Mouse (Mus musculus) cerebellum, adult 18-20 months (tissue): ENCODE results near the gene 1700092M07Rik.
A peak's percentile ranks its signal among the peaks of the same experiment; 100 is the strongest.
"Not testable (repeated sequence)": the region's sequence is repeated elsewhere in the genome, so short reads cannot be mapped to it uniquely, and the experiment has no call there.

Experiments used
- DNase-seq, 2 experiments: peaks; one replicate each; pipeline ENCODE4 v3.0.0; 2021

1700092M07Rik gene

DNA sequence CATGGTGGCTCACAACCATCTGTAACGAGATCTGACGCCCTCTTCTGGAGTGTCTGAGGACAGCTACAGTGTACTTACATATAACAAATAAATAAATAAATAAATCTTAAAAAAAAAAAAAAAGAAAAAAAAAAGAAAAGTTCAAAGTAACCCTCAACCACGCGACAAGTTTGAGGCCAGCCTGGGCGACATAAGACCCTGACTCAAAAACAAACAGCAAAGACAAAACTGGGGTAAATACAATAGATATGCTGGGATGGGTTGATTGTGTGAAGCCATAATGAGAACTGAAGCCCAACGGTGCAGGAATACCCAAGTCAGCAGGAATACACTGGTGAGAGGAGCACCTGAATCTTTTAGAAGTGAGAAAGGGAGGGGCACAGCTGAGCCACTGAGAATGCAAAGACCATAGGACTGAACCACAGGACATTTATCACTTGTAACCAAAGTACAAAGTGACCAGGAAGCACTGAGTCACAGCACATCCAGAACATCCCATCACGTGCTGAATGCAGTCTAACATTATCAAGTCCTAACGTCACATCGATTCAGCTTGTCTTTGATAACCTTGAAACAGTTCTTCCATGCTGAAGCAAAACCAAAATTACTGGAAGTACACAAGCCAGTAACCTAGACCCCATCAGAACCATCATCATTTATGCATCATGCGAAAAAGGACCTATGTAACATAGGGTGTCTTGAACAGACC is 23.6 kb upstream of the 1700092M07Rik start:
- DNase-seq: no peak

DNA sequence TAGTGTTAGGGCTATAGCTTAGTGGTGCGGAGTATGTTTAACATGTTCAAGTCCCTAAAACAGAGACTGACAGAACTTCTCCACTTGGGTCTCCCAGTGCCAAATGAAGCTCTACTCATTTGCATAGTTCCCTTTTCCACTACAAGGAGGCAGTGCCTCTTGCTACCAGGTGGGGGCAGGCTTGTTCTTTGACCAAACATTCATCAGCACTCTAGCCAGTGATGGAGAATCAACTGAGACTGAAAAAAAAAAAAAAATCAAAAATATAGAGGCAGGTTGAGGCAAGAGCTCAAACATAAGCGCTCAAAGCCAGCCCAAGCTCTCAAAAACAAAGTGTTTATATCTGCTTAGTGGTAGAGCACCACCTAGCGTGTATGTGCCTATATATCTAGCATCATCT is 22.2 kb upstream of the 1700092M07Rik start:
- DNase-seq: peak; percentile 60 to 68

DNA sequence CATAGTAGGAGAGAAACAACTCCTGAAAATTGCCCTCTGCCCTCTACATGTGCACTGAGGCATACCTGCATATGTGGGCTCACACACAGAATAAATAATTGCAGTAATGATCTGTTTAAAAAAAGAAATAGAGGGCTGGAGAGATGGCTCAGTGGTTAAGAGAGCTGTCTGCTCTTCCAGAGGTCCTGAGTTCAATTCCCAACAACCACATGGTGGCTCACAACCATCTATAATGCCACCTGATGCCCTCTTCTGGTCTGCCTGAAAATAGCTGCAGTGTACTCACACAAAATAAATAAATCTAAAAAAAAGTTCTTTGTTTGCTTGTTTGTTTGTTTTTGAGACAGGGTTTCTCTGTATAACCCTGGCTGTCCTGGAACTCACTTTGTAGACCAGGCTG is 21.5 kb upstream of the 1700092M07Rik start:
- not testable (repeated sequence) for DNase-seq

DNA sequence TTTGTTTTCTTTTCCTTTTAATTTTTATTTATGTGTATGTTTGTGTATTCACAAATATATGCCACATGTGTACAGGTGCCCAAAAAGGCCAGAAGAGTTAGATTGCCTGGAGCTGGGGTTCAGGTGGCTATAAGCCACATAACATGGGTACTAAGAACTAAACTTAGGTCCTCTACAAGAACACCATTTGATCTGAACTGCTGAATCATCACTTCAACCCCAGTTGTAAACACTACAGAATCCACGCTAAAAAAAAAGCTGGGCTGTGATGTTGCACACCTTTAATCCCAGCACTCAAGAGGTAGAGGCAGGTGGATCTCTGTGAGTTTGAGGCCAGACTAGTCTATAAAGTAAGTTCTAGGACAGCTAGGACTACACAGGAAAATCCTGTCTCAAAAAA is 19.1 kb upstream of the 1700092M07Rik start:
- no peak for DNase-seq

DNA sequence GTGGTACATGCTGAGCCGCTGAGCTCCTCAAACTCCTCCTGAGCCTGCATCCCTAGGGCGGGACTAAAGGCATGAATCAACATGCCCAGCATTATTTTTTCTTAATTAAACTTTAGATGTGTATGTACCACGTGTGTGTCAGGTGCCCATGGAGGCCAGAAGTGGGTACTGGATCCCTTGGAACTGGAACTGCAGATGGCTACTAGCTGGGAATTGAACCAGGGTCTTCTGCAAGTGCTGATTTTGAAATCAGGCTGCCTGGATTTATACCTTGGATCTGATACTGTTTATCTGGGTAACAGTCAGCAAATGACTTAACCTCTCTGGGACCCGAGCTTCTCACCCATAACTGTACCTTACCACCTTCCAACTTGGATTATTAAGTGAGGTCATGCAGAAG is 18.5 kb upstream of the 1700092M07Rik start:
- no peak for DNase-seq

DNA sequence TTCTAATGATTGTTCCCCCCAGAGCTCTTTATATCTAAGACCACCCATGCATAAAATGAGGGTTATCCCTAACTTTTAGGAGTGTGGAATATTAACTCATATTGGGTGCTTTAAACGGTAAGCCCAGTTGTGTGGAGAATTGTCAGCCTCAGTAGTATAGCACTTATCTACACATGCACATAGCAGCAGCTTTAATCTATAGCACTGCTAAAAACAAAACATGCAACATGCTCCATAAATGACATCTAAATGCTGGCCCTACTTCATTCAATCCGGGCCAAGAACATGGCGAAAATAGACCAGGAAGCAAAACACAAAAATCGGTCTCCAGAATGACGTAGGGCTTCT is 18.0 kb upstream of the 1700092M07Rik start:
- no peak for DNase-seq

DNA sequence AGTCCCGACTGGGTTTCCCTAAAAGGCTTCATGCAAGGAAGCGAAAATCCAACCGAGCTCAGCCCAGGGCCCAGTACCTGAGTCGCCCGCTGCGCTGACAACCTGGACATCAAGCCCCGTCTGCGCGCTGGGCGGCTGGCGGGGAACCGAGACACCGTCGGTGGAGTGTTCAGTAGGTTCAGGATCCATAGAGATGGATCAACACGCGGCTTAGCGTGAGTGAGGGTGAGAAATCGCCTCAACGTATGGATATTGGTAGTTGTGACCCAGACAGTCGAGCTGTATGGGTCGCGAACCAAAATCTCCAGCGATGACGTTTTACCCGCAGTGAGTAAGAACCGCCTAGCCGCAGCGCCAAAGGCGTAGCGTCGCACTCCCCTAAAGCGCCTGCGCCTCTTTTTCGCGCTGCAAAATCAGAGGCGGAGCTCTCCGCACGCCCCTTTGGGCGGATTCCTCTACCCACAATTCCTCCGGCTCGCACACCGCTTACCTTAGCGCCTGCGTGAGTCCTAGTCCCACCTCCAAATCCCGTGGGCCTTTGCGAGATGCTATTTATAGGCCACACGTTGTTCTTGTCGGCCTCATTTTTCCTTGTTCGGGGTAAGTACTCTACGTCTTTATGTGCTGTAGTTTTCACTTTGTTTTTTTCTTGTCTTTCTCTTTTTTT is 17.5 kb upstream of the 1700092M07Rik start, which contains the start of gene Slc3a2:
TSS of gene Slc3a2 (minus strand) at position 463 of the 667 bp plus-strand sequence.
- peak; percentile 96 to 98 for DNase-seq

DNA sequence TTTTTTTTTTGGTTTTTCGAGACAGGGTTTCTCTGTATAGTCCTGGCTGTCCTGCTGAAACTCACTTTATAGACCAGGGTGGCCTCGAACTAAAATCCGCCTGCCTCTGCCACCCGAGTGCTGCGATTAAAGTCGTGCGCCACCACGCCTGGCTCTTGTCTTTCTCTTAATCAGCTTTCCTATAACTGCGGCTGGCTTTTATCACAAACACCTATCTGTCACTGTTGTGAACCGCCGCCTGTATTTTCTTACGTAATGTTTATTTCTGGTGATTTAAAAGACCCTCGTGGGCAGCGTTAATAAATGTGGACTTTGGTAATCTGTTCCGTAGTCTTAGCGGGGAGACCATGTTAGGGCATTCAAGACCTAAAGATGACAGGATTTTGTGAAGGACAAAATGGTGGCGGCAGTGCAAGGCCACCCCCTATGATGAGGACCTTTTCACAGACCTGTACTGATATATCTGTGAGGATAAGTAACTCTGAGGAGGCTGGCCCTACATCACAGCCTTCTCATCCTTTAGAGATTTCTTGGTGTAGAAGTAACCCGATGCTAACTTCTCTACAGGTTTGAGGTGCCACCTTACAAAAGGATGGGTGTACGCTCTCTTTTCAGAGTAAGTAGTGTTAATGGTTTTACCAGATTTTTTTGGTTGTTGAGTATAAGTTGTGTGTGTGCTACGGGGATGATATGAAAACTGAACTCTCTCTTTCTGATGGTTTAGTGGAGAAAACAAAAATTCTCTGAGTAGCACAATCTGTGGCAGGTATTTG is 16.8 kb upstream of the 1700092M07Rik start:
- no peak for DNase-seq

DNA sequence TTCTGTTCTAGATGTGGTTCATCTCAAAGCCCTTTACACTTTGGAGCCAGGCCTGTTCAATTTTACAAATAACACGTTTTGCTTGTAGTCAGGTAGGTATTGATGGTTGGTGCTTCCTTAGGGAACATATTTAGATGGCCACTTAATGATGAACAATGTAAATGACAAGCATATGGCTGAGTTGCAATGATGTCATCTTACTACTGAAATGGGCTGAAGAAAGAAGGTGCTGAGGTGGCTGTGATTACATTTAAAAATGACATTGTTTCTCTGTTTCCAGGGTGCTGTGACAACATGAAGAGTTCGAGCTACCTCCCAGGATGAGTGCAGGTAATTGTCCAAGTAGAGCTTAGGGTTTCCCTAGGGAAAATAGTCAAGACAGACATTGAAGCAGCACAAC is 16.1 kb upstream of the 1700092M07Rik start:
- DNase-seq: no peak

DNA sequence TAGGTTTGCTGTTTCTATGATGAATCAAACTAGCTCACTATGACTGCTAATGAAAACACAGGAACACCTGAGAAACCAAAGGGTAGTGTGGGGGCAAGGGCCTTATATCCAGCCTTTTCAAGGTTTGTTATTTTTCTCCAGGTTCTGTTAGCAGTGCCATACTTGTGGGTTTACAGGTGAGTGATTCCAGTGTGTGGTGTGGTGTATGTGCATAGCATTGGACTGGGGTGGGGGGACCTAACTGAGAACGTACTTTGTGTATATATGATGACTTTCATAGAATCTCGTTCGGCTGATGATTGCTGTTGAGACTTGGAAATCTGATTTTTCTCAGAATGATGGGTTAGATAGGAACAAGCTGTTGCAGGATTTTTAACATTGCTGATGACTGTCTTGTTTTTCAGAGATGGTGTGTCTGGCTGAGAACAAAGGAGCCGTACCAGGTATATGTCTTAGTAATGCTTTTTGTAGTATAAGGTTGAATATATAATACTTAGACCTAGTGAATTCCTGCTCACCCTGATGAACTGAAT is 15.4 kb upstream of the 1700092M07Rik start:
- no peak for DNase-seq

DNA sequence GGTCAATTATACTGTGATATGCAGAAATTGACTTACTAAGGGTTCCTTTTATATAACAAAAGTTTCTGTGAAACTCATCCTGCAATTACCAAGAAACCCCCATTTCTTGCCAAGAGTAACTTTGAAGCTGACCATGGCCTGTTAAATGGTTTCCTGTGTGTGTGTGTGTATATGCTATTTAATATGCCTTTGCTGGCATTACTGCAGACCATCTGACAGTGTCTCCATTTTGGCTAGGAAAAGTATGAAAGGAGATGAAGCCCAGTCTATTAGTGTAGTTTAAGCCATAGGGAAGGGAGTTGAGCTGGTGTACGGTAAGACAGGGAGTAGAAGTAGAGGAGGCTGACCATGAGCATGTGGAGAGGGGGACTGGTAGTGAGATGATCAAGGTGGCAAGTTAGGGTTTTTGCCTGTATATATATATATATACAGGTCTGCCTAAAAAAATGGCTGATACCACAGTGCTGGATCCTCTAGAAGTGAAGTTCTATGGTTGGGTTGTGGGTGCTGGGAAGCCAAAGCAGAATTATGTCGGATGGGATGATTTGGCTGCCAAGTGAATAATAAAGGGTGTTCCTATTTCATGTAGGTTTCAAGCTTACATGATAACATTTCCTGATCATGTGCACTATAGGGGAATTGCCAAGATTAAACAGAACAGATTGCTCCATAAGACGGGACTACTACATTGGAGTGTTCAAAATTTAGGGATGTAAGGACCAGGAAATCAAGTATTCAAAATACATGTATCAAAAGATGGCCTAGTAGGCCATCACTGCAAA is 13.7 kb upstream of the 1700092M07Rik start:
- no peak for DNase-seq

DNA sequence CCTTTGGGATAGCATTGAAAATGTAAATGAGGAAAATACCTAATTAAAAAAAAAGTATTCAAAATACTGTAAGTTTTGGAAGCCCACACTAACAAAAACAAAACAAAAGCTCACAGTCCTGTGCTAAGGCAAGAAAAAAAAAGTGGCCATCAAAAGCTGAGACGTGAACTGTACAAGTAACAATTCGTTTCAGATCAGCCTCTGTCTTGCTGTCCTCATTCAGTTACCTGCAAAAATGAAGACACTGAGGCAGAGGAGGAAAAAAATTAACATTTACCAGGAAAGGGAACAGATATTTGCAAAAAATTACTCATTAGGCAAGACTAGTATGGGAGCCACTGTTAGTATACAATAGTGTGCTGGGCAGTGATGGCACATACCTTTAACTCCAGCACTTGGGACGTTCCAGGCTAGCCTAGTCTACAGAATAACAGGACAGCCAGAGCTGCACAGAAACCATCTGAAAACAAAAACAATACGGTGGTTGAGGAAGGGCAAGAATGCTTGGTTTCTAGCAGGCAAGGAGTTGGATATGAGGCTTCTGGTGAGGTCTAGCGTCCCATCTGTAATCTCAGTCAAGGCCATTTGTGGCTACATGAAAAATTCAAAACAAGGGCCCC is 12.9 kb upstream of the 1700092M07Rik start:
- no peak for DNase-seq

DNA sequence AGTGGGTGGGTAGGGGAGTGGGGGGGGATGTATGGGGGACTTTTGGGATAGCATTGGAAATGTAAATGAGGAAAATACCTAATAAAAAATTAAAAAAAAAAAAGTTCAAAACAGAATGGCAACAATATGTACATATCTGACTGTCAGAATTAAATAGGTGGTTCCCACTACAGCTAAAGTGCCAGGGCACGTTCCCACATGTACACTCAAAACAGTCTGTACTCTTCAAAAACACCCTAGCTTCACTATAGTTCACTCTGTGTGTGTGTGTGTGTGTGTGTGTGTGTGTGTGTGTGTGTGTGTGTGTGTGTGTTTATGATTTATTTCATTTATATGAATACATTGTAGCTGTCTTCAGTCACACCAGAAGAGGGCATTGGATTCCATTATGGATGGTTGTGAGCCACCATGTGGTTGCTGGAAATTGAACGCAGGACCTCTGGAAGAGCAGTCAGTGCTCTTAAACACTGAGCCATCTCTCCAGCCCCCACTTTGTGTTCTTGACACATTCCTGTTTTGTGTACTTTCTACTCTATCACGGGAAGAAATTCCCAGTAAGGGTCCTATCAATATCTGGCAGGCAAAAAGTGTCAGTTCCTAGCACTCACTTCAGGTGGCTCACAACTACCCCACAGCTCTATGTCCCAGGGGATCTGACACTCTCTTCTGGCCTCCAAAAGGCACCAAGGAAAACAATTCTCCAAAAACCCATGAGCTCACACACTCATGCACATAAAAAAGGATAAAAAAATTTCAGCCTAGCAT is 12.0 kb upstream of the 1700092M07Rik start:
- not testable (repeated sequence) for DNase-seq

DNA sequence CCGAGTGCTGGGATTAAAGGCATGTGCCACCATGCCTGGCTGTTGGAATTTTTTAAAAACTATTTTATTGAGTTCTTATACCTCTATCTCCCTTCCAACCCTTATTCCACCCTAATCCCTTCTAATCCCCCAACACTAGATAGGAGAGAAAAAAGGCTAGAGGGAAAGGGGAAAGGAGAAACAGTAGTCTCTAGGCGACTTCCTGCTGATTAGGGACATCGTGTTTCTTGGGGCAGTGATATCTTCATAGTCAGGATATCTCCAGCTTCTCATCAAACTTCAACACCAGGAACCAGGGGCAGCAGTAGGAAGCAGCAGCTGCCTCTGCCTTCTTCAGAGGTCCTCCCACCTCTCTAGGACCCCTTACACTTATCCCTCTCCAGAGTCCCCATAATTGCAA is 6.2 kb upstream of the 1700092M07Rik start:
- DNase-seq: no peak

DNA sequence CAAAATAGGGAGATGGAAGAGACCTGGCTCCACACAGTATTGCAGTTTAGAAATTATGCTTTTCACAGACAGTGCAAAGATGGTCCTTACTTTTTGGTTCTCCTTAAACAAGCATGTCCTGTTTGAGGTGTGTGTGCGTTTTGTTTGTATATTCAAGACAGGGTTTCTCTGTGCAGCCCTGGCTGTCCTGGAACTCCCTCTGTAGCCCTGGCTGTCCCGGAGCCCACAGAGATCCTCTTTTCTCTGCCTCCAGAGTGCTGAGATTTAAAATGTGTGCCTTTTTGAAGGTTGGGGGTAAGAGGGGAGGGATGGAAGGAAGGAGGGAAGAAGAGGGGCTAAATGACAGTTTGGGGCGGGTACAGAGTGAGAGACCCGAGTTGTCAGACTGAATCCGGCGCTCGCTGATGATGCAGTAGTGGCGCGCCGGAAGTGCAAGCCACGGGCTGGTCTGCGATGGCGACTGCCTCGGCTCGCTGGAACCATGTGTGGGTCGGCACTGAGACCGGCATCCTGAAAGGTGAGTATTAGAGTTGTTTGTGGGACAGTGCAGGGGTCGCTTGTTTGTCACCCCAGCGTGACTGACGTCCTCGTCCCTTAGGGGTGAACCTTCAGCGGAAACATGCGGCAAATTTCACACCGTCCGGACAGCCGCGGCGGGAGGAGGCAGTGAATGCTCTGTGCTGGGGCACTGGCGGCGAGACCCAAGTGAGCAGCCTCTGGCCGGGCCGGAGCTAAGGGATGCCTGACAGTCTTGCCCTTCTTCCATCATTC is 4.9 kb upstream of the 1700092M07Rik start, which contains the start of gene Wdr74:
TSS of gene Wdr74 (plus strand) at position 439 of the 771 bp plus-strand sequence.
- DNase-seq: peak; percentile 92 to 96

DNA sequence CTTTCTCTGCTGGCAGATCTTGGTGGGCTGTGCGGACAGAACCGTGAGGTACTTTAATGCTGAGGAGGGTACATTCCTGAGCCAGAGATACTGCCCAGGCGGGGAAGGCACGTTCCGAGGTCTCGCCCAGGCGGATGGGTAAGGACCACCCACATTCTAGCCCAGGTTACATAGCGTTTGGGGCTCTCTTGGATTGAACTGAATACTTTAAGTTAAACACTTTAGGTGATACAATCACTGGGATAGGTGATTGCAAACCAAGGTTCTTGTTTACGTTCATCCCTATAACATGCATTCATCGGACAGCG is 4.4 kb upstream of the 1700092M07Rik start:
- no peak for DNase-seq

DNA sequence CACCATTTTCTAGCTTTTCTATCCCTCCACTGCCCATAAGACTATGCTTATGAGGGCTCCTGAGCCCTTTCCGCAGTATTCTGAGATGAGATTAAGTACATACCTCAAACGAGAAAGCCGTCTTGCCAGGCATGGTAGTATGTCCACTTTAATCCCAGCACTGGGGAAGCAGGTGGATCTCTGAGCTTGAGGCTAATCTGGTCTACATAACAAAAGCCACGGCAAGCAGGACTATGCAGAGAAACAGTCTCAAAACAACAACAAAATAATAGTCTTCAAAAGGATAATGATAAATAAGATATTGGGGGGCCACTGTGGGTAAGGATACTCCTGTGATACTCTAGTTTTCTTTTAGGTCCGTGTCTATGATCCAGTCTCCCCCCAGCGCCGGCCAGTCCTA is 1.6 kb upstream of the 1700092M07Rik start:
- DNase-seq: no peak

DNA sequence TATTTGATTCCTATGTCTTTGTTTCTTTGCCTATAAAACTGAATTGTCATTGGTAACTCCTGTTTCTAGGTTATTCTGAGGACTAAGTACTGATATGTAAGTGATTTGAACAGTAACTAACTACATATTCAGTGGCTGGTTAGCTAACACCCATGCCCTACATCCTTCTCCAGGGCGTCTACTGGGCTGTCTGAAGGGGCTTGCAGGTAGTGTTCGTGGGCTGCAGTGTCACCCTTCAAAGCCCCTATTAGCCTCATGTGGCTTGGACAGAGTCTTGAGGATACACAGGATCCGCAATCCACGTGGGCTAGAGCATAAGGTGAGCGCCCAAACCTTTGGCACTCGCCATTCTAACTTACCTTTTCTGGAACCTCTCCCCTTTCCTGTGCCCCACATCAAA is 872 bp upstream of the 1700092M07Rik start:
- no peak for DNase-seq

DNA sequence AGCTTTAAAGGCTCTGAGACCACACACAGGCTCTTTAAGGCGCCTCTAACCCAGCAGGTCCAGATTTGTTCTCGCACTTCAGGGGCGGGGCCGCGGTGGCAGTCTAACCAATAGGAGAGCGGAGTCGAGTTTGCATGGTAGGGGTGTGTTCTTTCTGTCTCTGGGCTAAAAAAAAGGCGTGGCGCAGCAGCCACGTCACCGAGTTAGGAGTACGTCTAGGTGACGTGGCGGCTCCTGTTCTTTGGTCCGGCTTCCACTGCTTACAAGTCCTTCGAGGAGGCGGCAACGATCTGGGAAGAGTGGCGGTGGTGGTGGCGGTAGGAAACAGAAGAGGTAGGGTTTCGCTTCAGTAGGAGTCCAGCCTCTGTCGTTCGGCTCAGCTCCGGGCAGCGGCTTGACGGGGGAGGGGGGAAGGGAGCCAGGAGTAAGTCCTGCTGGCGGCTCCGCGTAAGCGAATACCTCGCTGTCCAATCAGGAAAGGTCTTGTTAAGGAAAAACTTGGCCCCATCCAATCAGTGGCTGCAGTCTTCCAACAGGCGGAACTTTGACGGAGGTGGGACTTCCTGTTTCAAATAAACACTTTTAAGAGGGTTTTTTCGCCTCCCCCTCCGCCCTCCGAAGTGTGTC is 838 bp downstream of the 1700092M07Rik start, which contains the start of gene Stx5a:
TSS of gene Stx5a (plus strand) at position 171 of the 627 bp plus-strand sequence.
- DNase-seq: peak; percentile 94 to 97

DNA sequence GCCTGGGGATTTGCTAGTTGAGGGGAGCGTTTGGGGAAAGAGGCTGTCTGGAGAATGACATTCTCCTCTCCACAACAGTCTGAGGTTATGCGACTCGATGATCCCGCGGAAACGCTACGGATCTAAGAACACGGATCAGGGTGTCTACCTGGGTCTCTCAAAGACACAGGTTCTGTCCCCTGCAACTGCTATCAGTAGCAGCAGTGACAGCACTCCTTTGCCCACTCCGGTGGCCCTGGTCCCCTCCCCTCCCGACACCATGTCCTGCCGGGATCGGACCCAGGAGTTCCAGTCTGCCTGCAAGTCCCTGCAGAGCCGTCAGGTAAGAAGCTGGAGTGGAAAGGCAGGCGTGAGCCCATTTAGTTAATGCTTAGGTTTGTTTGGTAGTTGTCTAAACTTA is 1.7 kb downstream of the 1700092M07Rik start:
- DNase-seq: peak in 1 of 2 experiments; percentile 30
